Mouse (Mus musculus) splenic B cell, adult 2 months (primary cell): ENCODE measurements around the gene Chmp6.

Experiments
- DNase-seq: peaks from one replicate; pipeline ENCODE4 v3.0.0-alpha.2; 2011; ENCODE audit warnings: low read depth, low spot score
- H3K27me3 ChIP-seq: 2 replicates; pipeline ENCODE4 v1.6.1; 2012; ENCODE audit warnings: mild to moderate bottlenecking, low read length, moderate library complexity, mixed read lengths; ENCODE audit not compliant: control insufficient read depth, poor library complexity, insufficient read depth, severe bottlenecking
- H3K36me3 ChIP-seq: 2 replicates; pipeline ENCODE4 v1.6.1; 2012; ENCODE audit warnings: mild to moderate bottlenecking, low read length, moderate library complexity, mixed read lengths; ENCODE audit not compliant: control insufficient read depth, poor library complexity, insufficient read depth, severe bottlenecking

Gene Chmp6

DNA sequence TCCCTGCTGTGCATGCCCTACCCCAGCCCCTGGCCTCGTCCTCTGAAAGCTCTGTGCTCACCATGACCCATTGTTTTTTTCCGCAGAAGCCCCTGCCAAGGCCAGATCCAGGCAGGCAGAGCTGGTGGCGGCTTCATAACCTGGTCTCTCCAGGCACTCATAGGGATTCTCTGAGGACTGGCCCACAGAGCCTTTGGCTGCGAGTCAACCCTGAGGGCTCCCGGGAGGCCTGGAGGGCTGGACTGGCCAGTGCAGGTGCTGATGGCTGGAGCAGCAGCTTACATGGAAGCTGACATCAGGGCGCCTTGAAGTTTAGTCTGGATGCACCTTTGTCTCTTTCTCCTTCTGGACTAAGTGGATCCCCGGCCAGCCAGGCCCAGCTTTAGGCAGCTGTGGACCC is 5.3 kb downstream of the Chmp6 start:
- no peak for DNase-seq
- no peaks in the 10 kb centered on the region for H3K27me3 ChIP-seq
- peaks cover 11% of the 10 kb centered on the region for H3K36me3 ChIP-seq

DNA sequence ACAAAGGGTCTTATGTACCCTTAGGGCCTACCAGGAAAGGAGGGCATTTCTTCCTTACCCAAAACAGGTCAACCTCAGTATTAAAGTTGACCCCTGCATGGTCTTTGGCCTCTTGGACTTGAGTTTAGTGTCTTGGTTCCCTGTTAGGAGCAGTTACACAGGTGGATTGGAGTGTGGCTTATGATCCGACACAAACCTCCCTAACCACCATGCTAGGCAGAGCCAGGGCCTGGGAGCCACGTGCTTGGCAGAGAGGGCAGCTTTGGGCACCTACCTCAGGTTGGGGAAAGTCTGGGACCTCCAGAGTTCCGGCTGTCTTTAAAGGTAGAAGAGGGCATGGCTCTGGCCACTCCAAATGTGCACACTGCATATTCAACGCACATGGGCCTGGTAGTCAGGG is 6.2 kb downstream of the Chmp6 start:
- Histone ChIP-seq H3K27me3 (no peaks in the 10 kb centered on the region), H3K36me3 (peaks cover 11% of the 10 kb centered on the region)
- DNase-seq: no peak

DNA sequence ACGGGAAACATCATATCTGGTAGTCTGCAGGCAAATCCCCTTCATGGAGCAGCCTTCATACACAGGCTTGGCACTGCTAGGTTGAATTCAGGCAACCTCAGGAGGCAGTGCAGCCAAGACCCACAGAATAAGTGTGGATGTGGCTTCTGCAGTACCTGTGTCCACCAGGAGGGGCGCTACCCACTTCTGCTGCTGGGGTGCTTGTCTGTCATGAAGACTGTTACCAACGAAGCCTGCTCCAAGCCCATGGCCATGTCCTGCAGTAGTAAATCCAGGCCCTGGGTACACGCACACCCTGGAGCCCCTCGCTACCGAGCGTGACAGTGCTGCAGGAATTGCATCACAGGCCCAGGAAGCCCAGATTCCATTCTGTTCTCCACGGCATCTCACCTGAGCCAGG is 6.7 kb downstream of the Chmp6 start:
- Histone ChIP-seq H3K27me3 (no peaks in the 10 kb centered on the region), H3K36me3 (peaks cover 11% of the 10 kb centered on the region)
- DNase-seq: peak; percentile 80

DNA sequence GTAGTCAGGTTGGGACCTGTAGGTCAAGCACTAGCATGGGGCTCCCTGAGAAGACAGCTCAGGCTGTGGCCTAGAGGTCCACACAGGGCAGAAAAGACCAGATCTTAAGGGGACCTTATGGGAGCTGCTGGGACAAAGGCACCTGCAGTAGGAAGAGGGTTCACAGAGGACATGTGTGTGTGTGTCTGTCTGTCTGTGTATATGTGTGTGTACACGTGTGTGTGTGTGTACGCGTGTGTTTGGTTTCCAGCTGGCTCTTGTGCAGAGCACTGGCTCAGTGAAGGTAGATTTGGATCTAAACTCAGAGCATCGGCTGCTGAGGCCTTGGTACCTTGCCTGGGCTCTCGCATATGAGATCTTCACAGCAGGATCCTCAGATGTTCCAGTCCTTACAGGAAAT is 7.4 kb downstream of the Chmp6 start:
- no peak for DNase-seq
- Histone ChIP-seq H3K36me3 (peaks cover 11% of the 10 kb centered on the region), H3K27me3 (no peaks in the 10 kb centered on the region)

DNA sequence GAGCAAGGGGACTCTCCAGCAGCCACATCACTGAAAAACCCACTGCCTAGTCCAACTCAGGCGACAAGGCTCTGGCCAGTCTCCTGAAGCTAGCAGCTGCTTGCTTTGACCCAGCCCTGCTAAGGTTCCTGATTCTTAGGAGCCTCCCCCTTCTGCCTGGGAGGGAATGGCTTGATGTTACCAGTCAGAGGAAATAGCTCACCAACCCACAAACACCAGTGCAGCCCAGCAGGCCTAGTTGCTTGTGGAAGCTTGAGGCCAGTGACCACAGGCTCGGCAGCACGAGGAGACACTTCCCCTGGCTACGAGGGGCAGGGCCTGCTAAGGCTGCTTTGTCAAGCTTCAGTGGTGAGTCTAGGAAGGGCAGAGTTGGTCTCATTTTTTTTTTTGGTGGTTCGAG is 11.9 kb downstream of the Chmp6 start:
- no peaks in the 10 kb centered on the region for H3K36me3 ChIP-seq
- H3K27me3 ChIP-seq: no peaks in the 10 kb centered on the region
- DNase-seq: no peak

DNA sequence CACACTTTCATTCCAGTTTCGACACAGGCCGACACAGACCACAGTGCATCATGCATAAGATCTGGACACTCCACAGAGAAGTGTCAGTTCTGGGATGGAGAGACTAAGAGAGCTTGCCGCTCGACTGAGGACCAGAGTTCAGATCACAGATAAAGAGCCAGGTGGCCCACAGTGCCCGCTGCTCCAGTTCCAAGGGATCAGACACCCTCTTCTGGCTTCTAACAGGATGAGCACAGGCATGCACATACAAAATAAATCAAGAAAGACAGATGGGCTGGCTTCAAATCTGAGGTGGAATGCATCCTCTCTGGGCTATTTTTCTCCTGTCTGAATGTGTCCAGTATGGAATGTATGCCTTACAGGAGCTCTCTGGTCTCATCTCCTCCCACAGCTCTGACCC is 13.5 kb downstream of the Chmp6 start:
- Histone ChIP-seq H3K36me3 (no peaks in the 10 kb centered on the region), H3K27me3 (no peaks in the 10 kb centered on the region)
- no peak for DNase-seq

DNA sequence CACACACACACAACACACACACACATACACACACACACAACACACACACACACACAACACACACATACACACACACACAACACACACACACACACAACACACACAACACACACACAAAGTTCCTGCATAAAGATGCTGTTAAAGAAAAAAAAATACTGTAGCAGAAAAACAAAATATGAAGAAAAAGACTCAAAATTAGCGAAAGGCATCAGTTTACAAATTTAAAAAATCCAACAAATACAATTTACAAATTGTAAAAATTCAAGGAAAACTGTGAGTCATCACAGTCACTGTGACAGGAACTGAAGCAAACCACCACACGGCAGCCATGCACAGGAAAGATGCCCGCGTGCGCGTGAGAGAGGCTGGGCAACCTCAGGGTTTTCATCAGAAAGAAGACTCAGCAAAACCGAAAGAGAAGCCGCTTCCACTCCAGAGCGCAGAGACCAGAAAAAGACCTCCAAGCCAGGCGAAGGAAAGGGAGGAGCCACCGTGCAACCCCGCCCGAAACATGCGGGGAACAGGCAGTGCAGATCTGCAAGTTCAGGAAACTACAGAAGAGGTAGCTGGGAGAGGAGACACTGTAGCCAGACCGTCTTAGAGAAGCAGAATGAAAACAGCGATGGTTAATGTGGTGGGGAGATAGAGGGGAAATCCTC is 14.9 kb downstream of the Chmp6 start:
- H3K36me3 ChIP-seq: no peaks in the 10 kb centered on the region
- peak; percentile 69 for DNase-seq
- no peaks in the 10 kb centered on the region for H3K27me3 ChIP-seq

DNA sequence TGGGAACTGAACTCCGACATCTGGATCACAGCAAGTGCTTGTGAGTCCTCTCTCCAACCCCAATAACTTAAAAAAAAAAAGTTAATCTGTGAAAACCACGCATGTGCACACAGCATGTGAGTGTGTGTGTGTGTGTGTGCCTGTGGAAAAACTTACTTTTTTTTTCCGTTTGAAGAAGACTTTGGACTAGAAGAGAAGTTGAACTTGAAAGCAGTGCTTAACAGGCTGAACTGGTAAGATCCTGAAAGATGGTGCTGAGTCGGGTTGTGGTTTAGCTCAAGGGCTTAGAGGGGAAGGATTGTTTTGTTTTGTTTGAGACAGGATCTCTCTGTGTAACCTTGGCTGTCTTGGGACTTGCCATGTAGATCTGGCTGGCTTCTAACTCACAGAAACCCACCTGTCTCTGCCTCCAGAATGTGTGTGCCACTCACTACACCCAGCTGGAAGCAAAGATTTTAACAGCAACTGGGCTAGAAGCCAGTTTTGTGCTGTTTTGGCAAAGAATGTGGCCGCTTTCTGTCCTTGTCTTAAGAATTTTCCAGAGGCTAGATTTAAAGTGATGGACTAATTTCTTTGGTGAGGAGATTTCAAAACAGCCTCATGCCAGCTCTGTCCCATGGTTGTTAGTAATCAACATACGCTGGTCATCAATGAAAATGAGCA is 16.5 kb downstream of the Chmp6 start:
- peak; percentile 23 for DNase-seq
- H3K36me3 ChIP-seq: no peaks in the 10 kb centered on the region
- H3K27me3 ChIP-seq: no peaks in the 10 kb centered on the region

DNA sequence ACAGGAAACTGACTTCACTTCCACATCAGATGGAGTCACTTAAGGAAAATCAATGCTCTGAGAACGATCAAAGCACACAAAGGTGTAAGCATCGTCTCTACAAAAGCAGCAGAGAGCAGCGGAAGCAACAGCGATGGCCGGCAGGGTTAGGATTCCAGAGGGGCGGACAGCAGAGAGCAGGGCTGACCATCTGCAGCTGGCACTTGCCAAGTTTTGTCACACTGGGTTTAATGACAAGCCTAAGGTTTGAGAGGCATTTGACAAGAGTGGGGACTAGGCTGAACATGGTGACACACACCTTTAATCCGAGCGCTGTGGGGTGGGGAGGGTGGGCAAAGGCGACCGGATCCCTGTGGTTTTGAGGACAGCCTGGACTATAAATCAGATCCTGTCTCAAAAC is 18.6 kb downstream of the Chmp6 start:
- no peaks in the 10 kb centered on the region for H3K27me3 ChIP-seq
- no peaks in the 10 kb centered on the region for H3K36me3 ChIP-seq
- DNase-seq: no peak

DNA sequence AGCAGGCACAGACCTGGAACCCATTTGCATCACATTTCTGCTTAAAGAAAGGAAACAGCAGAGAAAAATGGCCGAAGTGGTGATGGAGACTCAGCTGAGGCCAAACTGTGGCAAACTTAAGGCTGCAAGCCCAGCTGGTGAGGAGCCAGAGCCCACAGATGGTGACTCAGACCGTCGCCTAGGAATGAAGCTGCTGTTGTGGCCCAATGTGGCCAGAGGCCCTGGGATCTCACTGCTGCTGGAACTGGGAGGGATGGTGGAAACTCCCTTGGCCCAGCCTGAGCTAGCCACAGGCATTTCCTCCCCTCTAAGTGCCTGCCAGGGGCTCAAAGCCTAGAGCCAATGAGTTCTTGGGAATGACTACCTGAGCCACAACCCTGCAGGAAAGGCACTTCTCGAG is 19.9 kb downstream of the Chmp6 start:
- no peaks in the 10 kb centered on the region for H3K27me3 ChIP-seq
- DNase-seq: no peak
- H3K36me3 ChIP-seq: no peaks in the 10 kb centered on the region

DNA sequence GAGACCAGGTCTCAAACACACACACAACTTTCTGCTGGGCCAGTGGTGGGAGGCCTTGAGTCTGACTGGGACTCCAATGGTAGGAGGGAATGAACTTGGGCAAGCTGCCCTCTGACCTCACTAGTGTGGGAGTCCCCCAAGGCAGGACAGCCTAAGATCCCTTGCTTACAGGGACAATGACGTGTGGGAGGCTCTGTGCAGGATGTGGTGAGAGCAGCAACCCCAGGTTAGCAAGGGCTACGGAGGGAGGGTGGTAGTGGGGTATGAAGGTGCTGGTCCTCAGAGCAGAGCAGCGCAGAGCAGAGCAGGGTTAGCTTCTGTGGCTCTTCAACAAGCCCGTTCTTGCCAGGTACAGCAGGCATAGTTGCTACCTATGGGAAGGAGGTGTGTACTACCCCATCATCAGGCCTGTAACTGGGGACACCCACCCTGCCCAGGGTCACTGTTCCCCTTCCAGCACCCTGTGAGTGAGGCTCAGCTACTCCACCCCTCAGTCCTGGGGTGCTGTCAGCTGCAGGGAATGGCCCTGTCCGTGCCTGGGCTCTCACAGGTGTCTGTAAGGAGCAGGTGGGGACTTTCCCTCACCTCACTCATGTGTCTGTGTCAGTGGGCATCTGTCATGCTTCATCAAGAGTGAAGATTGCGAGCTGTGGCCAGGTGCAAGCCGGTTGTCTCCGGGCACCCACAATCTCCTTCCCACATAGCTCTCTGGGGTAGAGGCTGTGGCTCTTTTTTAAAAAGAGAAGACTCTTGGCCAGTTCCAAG is 20.8 kb downstream of the Chmp6 start:
- Histone ChIP-seq H3K27me3 (no peaks in the 10 kb centered on the region), H3K36me3 (no peaks in the 10 kb centered on the region)
- DNase-seq: peak; percentile 59

DNA sequence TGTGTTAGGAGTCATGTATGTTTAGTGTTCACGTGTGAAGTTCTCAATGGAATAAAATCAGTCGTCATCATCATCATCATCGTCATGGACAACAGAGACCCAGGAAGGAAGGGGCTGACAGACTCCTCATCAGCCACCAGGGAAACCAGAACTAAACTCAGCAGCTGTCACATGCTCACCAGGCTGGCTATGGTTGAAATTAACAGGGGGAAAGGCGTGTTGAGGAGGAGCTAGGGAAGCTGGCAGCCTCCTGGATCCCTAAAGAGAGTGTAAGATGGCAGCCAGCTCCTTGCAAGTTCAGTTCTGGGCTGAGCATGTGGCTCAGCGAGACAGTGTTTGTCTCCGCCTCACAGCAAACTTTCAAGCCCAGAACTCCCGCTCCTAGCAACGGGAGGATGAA is 21.5 kb downstream of the Chmp6 start:
- DNase-seq: no peak
- no peaks in the 10 kb centered on the region for H3K36me3 ChIP-seq
- no peaks in the 10 kb centered on the region for H3K27me3 ChIP-seq

DNA sequence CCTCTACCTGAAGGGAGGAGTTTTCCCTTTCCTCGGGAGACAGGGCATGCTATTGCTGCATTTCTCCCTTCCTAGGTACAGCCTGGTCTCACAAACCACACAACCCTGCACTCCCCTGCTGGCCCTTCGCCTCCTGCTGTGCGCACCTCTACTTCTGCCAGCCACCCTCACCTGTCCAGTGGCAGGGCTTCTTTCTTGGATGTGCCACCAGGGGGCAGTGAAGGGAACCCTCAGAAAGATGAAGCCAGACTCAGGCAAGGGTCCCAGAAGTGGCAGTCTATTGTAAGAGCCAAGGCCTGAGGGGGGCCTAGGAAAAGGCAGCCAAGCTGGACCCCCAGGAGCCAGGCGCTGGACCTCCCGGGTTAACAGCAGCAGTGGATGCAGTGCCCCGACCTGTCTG is 22.2 kb downstream of the Chmp6 start:
- DNase-seq: peak; percentile 82
- H3K36me3 ChIP-seq: no peaks in the 10 kb centered on the region
- H3K27me3 ChIP-seq: no peaks in the 10 kb centered on the region

DNA sequence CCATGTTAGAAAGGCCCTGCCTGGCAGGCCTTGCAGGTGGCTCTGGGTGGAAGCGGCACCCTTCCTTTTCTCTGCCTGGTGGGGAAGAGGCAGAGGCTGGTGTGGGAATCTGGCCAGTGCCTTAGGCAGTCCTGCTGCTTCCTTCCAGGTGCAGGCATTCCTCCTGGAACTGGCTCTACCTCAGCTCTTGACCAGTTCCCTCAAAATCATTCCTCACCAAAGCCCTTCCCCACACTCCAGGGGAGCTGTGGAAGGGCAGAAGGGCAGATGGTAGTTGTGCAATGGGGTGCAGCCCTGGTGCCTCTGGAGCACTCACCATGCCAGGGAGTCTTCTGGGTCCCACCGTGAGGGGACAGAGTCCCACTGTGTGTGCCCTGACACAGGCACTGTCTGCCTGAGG is 23.2 kb downstream of the Chmp6 start:
- Histone ChIP-seq H3K27me3 (no peaks in the 10 kb centered on the region), H3K36me3 (no peaks in the 10 kb centered on the region)
- DNase-seq: no peak

DNA sequence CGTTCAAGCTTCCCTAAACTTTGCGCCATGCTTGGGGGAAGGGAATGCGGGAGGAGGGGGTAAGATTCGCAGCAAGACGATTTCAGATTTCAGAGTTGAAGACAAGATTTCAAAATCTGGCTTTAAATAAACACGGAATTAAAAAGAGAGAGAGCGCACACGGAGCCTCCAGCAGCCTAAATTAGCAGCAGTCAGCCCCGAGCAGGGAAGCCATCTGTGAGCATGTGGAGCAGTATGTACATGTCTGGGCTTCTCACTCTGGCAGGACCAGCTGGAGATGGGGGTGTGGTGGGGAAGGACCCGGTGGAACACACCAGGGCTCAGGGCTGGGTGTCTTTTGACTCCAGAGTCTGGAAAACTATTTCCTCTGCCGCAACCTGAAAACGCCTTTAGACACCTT is 24.0 kb downstream of the Chmp6 start:
- no peak for DNase-seq
- Histone ChIP-seq H3K27me3 (no peaks in the 10 kb centered on the region), H3K36me3 (no peaks in the 10 kb centered on the region)
